Mouse (Mus musculus) CD4-positive, CD25-positive, alpha-beta regulatory T cell, adult 4 months (primary cell): ENCODE data around the gene Gfi1b. TPM values are rescaled to one million over a fixed set of nuclear protein-coding genes. Genes with fewer than 3 reads are reported as not detected.

Experiments used
- ATAC-seq: one replicate; pipeline ENCODE4 v1.8.0; 2017
- polyA plus RNA-seq, 2 experiments: library from polyadenylated mRNA; unstranded; fragments of 100-300 nt; shearing (Covaris generic); gene quantifications; one replicate each; pipeline ENCODE4 v1.2.1; 2017

The Gfi1b gene
- not detected for polyA plus RNA-seq

DNA sequence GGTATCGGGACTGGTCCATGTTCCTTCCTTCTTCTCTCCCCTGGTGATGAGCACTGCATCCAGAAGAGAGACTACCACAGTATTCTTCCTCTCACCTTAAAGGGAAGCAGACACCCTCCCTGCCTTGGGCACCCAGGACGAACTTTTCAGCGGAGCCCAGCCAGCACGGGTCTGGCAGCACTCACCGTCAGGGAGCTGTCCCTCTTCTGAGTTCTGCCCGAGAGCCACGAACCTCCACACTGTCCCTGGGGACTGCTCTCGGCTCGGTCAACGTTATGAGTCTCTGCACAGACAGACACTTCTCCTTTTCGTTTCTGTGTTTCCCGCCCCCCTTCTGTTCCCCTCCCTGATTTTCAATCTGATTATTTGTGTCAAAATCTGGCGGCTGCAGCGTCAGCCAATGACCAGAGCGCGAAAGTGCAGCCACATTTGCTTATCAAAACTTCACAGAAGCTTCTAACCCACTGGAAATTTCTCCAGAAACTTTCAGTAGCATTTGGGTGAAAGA lies at the start of gene Gfi1b:
TSS of gene Gfi1b (minus strand) at position 319 of the 508 bp plus-strand sequence.
- no peak for ATAC-seq

DNA sequence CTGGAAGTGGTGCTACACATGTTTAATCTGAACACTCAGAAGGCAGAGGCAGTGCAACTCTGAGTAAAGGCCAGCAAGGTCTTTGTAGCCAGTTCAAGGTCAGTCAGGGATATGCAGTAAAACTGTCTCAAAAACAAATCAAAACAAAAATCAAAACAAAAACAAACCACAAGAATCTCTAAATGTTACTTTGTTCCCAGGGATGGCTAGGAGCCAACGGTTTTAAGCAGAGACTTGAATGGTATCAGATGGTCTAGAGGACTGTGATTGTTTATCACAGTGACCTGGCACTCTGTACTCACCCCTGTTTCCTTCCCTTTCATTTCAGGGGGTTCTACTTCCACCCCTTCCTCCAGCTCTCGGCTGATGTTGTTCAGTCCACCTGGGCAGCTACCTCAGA lies 49.7 kb upstream of the Gfi1b start:
- ATAC-seq: no peak

DNA sequence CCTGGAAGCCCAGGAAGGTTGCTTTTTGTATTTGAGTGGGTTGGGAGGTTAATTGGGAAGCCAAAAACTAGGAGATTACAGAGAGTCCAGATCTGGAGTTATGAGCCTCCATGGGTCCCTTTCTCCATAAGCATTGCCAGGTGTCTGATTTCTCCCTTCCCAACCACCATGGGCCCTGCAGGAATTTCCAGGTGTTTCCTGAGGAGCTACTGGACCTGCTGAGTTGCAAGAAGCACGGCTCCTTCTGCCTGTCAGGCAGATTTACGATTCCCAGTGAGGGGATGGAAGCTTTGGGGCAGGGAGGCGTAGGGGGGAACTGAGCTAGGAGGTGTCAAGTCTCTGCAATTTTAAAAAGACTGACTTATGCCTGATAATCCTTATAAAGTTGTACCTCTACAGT lies 44.0 kb upstream of the Gfi1b start:
- ATAC-seq: no peak

DNA sequence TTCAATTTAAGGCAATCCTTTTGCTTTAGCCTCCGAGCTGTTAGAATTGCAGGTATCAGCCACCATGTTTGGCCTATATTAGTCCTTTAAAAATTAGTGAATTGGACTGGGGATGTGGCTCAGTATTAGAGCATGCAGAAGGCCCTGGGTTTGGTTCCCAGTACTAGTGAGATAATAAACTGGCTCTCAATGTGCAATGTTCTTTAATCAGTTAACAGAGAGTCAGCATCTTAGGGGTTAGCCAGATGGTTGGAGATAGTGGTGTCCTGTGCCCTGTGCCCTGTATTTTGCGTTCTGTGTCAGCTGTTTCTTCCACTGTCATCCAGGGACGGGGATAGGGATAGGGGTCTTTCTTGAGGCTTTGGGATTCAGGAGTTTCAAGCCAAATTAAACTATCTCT lies 41.1 kb upstream of the Gfi1b start:
- no peak for ATAC-seq

DNA sequence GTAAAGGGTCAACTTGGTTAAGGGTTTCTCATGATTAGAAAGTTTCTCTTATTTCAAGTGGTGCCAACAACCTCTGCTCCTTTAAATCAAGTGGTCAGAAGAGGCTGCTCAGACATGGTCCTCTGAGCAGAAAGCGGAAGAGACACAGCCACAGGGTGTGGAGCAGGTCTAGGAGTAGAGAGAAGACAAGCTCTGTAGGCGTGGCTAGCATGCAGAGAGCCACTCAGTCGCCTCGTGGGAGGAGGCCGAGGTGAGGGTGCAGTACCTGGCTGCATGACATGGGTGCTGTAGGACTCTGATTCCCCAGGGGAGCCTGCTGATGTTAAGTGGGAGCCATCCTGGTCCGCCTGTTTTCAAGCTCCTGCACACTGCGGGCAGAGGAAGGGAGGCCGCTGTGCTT lies 34.4 kb upstream of the Gfi1b start:
- ATAC-seq: no peak

DNA sequence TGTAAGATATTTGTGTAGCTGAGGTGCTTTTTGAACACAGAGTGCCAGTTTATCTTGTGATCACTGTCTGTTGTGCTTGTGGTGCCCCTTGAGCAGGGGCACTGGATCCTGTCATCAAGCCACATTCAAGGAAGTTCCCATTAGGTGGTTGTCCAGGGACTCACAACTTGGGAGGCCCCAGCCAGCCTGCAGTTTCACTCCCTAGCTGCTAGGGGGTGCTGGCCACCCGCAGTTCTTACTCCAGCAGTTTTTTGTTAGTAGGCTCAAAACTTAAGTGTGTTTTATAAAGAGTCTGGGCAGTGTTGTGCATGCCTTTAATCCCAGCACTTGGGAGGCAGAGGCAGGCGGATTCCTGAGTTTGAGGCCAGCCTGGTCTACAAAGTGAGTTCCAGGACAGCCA lies 32.5 kb upstream of the Gfi1b start:
- ATAC-seq: no peak

DNA sequence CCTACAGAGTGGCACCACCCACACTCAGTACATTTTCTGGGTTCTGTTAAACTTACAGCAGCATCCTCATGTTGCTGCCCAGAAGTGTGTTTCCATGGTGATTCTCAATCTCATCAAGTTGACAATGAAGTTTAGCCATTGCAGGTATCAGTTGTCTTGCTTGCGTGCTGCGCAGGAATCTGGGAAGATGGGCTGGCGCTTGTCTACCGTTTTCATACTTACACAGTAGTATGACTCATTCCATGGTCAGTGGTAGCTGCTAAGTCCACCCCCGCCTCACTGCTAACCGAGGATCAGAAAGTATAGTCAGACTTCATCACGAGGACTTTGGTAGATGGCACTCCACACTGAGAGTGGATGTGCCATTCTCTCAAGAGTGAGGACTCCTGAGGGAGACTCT lies 31.6 kb upstream of the Gfi1b start:
- no peak for ATAC-seq

DNA sequence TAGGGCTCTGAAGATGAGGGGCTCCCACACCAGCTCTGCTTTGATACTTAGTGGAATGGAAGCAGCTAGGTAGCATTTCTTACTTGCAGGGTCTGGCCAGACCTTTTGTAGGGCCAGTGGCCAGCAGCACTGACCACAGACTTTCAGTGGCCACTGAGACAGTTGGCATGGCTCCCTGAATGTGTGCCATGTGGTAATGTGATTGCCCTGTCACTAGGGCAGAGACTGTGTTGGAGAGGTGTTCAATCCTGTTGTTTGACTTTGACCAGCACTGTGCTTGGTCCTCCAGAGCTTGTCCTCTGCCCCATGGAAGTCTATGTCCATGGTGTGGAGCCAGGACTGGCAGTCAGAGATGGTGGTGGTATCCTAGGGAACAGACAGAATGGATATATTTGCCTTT lies 28.7 kb upstream of the Gfi1b start:
- ATAC-seq: no peak

DNA sequence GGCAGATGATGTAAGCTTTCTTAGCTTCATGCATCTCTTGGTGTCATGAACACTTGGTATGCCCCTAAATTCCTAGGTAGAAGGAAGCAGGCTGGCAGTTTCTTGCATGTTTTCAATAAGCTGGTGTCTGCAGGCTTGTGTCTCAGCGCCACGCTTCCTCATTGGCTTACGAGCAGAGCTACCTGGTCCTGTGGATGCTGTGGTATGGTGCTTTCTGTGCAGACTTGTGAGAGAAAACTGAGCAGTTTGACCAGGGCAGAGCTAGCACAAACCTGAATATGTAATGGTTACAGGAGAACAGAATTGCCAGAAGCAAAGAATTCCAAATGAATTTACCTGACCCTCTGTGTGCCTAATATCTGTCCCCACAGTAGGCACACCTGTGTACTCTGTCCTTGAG lies 21.3 kb upstream of the Gfi1b start:
- ATAC-seq: no peak

DNA sequence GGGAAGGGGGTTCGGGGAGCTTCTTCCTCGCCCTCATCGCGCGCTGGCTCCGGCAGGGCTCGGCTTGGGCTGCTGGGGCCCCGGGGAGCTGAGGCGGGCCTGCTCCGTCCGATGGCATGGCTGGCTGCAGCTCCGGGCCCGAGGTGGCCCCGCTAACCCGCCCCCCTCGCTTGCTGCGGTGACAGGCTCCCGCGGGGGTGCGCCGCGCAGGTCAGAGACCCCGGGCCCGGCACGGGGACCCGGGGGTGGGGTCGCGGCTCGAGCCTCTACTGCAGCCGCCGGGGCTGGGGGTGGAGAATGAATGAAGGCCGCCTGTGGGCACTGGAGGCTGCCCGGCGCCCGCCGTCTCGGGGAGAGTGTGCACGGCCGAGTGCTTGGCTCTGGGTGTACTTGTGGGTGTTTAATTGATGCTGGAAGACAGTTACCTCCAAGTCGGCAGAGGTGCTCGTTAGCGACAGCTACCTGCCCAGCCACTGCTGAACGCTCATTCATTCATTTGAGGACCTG lies 19.7 kb upstream of the Gfi1b start:
- ATAC-seq: no peak

DNA sequence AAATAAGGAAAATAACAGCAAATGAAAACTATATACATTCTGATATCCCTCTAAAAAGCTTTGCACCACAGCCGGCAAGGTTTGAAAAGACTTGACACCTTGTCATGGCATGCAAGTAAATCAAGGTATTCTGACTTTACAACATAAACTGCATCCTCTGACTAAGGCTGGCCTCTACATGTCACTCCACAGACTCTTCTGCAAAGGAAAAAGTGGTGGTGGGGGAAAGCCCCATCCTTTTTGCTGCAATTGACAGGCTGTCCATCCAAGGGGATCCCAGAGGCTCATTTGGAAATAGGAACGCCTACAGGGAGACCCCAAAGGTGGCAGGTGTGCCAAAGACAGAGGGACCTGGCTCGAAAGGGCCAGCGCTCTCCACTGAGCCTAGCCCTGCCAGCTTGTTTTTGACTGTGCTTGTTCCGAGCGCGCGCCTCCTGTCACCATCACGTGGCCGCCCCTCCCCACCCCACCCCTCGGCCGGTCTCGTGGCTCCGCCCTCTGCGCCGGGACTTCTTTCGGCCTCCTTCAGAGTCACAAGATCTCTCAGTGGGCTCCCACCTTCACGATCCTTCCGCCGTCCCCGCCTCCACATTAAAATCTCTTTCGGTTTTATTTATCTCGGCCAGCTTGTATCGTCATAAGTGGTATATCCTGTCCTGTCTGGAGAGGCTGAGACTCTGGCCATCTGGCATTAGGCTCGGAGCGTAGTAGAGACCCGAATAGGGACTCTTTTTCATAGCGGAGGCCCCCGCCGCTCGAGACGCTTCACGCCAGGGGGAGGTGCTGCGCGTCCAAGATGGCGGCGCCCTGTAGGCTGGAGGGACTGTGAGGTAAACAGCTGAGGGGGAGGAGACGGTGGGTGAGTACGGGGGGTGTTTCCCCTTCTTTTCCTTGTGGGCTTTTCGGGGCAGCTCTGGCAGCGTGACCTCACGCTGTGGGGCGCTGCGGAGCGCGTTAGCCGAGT lies 19.0 kb upstream of the Gfi1b start, which contains the start of gene Tsc1:
TSS of gene Tsc1 (plus strand) at position 768 of the 964 bp plus-strand sequence.
- ATAC-seq: peak; percentile 92

DNA sequence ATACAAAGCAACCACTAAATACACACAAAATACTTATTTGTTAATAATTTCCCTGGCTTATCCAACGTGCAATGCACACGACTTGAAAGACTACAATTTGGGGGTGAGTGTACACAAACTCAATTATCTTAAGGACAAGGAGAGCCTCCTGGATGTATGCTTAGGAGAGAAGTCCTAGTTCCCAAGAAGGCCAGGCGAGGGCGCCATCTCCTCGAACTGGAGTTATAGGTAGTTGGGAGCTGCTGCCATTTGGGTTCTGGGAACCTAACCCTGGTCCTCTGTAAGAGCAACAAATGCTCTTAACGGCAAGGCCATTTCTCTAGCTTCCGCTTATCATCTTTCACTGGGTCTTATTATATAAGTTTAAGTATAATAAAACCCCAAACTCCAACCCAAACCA lies 18.0 kb upstream of the Gfi1b start:
- no peak for ATAC-seq

DNA sequence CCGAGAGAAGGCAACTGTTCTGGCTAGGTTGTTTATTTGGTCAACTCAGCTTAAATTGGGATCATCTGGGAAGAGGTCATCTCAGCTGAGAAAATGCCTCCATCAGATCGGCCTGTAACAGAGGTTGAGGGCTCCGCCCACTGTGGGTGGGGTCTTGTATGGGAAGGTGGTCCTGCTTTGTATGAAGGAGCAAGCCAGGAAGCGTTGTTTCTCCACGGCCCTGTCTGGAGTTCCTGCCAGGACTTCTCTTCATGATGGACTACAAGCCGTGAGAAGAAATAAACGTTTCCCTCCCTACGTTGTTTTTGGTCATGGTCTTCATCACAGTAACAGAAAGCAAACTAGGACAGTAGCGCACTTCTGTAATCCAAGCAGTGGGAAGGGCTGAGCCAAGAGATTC lies 17.1 kb upstream of the Gfi1b start:
- no peak for ATAC-seq

DNA sequence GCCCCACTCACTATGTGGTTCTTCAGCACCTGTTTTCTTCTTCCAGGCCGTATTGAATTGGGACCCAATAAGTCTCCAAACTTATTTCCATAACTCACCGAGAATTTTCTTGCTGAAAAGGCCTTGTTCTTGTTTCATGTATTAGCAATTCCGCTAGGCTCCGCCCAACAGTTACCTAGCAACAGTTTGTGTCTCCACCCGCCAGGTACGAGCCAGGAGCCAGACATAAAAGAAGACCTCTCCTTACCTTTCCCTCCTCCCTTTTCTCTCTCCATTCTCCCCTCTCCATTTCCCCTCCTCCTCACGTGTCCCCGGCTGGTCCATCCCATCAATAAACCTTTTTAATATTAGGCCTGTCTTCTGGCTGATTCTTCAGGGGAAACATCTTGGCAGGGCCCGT lies 16.6 kb upstream of the Gfi1b start:
- ATAC-seq: no peak

DNA sequence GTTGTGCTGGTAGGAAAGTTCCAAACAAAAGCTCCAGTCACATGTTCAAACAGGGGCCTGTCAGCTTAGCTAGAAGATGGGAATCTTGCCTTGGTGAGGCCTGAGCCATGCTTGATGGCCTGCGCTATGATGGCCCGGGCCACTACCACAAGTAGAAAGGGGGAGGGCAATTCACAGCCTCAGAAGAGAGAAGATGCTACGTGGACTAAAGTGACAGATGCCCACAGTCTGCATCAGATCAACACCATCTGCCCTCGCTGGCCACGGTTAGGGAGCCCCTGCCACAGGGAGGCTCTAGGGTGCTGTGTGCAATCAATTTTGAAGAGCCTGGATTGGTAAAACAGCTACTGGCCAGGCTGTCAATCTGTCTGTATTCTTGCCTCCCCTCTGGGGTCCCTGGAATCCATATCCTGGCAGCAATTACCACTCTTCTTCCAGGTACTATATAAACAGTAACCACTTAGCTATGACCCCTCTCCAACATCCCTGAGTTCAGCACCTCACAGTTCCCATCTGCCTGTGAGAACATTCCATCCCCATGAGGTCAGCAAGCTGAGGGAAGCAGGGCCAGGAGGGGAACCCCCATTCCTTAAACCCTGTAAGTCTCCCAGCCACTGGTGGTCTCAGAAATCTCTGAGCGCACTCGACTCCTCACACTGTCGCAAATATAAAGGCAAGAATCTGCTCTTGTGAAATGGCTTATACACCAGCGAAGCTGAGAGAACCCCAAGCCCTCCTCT lies 15.5 kb upstream of the Gfi1b start:
- ATAC-seq: no peak

DNA sequence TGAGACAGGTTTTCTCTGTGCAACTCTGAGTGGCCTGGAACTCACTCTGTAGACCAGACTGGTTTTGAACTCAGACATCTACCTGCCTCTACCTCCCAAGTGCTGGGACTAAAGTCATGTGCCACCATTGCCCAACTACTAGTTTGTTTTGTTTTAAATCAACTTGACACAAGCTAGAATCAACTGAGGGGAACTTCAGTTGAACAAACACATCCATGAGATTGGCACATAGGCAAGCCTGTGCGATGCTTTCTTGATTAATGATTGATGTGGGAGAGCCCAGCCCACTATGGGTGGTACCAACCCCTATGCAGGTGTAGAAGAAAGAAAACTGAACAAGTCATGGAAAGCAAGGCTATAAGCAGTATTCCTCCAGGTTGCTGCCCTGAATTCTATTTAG lies 13.4 kb upstream of the Gfi1b start:
- ATAC-seq: no peak

DNA sequence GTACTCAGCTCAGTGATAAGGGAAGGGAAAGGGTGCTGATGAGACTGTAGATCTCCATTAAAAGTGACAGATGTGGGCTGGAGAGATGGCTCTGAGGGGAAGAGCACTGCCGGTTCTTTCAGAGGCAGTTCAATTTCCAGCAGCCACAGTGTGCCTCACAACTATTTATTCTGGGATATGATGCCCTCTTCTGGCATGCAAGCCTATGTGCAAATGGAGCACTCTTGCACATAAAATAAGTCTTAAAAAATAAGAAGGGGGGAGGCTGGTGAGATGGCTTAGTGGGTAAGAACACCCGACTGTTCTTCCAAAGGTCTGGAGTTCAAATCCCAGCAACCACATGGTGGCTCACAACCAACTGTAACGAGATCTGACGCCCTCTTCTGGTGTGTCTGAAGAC lies 11.4 kb upstream of the Gfi1b start:
- no peak for ATAC-seq

DNA sequence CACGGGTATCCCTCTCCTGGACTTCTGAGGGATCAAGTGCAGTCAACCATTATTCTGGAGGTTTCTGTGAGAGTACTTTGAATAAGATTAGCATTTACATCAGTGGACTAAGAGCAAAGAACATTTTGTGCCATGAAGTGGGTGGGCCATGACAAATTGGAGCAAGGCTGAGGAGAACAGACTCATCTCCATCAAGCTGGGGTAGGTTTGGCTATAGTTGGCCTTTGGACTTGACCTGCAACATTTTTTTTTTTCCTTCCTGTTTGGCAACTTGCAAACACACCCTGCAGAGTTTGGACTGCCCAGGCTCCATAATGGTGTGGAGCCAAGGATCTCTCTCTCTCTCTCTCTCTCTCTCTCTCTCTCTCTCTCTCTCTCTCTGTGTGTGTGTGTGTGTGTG lies 10.8 kb upstream of the Gfi1b start:
- no peak for ATAC-seq

DNA sequence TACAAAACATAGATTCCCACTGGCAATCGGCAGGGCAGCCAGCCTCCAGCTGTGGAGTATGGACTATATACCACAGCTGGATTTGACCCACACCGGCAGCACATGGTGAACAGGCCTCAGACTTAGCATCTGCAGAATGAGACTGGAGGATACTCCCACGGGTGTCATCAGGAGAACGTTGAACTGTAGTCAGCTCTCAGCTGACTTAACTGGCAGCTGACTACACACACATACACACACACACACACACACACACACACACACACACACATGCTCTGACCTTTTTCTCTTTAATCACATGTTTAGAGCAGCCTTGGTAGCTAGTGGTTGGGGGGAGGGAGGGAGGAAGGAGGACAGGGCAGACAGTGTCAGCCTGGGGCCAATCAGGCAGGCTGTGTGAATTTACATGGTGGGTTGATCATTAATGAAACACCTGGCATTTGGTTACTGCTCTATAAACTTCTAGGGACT lies 8.2 kb upstream of the Gfi1b start:
- ATAC-seq: no peak

DNA sequence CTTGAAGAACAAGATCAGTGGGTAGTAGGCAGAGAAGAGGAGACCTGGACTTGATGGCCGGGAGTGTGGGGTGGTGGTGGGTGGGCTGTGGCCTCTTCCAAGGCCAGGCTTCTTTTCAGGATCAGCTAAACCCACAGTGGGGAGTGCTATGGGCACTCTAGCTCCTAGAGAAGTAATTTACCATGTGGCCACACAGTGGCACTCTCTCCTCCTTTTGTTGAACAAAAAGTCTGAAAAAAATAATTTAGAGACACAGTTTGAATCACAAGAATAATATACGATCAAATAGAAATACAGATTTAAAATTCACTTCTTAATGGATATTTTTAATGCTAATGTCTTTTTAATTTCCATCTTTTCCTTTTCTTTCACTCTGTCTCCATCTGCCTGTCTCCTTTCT lies 6.3 kb upstream of the Gfi1b start:
- ATAC-seq: no peak

DNA sequence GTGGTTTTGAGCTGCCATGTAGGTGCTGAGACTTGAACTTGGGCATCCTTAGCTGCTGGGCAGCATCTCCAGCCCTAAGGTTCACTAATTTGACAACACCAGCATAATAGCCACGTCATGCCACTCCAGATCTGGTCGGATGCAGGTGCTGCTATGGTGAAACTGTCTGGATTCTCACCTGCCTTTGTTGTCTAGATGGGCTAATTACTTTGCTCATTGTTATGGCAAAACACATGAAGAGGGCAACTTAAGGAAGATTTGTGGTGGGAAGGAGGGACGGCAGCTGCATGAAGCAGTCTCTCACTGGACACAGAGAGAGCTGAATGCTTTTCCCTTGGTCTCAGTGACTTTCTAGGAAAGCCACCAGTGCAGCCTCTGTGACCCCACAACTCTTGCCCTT lies 4.3 kb upstream of the Gfi1b start:
- no peak for ATAC-seq

DNA sequence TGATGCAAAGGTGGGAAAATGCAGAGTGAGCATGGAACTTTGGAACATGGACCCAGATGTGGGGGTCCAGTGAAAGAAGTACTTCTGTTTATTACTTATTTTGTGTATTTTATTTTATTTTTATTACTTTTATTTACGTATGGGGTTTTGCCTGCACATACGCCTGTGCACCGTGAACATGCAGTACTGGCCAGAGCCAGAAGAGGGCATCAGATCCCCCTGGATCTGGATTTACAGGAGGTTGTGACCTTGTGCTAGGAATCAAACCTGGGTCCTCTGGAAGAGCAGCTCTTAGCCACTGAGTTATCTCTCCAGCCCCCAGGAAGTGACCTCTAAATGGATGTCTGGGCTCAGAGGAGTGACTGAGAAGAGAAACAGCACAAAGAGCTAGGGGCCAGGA lies 3.1 kb upstream of the Gfi1b start:
- no peak for ATAC-seq

DNA sequence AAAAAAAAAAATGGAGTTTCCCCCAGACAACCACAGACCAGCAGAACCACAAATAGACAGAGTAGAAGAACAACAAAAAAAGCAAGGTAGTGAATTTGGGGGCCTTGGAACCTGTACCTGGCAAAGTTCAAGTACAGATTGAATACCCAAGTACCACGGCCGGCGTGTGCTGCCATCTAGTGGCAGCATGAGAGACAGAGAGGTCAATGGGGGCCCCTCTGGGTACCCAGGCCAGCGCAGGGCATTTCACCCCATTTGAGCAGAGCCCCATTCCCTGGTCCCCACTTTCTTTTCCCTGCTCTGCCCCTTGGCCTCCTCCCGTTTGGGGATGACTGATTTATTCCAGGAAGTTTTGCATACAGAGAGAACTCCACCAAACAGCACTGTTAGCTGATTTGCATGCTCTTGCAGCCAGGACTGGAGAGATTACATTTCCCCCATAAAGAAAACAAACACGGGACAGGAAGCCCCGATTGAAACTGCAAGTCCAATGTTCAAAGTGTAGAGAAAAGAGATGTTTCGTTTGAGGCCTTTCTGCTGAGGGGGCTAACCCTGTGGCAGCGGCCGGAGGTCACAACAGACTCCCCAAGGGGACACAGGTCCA lies 841 bp upstream of the Gfi1b start:
- no peak for ATAC-seq
